Mouse (Mus musculus): ENCODE results near the gene Rnf149. TPM values are rescaled to one million over a fixed set of nuclear protein-coding genes. Genes with fewer than 3 reads are reported as not detected.
A peak's percentile ranks its signal among the peaks of the same experiment; 100 is the strongest.

Rnf149 gene
- polyA plus RNA-seq, 1 experiment from 2014 or later: 30.2 TPM

DNA sequence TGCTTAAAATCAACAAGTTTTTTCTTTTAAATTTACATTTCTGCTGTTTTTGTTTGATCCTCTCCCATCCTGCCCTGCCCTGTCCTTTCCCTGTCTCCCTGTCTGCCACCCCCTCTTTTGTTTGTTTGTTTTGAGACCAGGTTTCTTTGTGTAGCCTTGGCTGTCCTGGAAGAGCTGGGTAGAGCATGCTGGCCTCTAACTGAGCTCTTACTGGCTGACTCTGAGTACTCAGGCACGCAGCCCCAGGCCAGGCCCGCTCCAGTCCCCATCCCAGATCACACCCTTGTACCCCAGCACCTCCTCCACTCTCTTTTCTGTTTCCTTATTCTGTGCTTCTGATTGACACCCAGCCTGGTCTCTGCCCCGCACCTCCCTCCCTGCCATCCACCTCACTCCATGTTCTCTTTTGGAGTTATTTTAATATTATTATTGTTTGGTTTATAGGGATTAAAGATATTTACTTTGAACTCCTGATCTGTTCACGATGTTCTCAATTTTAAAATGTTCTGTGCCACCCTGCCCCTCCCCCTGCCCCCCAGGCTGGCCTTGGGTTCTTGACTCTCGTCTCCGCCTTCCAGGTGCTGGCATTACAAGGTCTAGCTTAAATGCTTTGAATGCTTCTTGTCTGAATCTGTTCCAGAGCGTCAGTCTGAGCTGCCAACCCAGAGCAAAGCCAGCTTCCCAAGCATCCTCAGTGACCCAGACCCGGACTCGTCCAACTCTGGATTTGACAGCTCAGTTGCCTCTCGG is 39.4 kb downstream of the Rnf149 start:
- TF ChIP-seq EP300 (optimal IDR thresholded peaks at IDR 0.05): no peak
- no peak for TF ChIP-seq CTCF (IDR thresholded peaks at IDR 0.05; ENCODE audit: low read depth)
- H3K27me3 ChIP-seq (ENCODE audit: control insufficient read depth, insufficient read depth, low read length): no peaks in the 10 kb centered on the region
- H3K36me3 ChIP-seq (ENCODE audit: control insufficient read depth, insufficient read depth, low read length): peaks cover 17% of the 10 kb centered on the region
- no peak overlapping the region for H3K4me3 ChIP-seq (ENCODE audit: low read depth, low read length)
- DNase-seq (ENCODE audit: low spot score) (no peak), ATAC-seq (ENCODE audit: low FRiP score, low TSS enrichment) (no peak)
- 66% methylated on average over 10 of the region's 10 CpGs for WGBS
- no peak overlapping the region for H3K27ac ChIP-seq (replicated peaks)
- H3K4me2 ChIP-seq (replicated peaks; ENCODE audit: low read depth): no peak overlapping the region
- H3K4me1 ChIP-seq (replicated peaks; ENCODE audit: control insufficient read depth, insufficient read depth): no peaks in the 10 kb centered on the region; the same call in 1 of the 2 replicates
- H3K9me3 ChIP-seq (ENCODE audit: control insufficient read depth, low read length): no peaks in the 10 kb centered on the region
- no peak overlapping the region for H3K9ac ChIP-seq (ENCODE audit: low read length)

- no peak for DNase-seq (ENCODE audit: low spot score)
- H3K27ac ChIP-seq (replicated peaks): no peak overlapping the region
- no peaks in the 10 kb centered on the region; the same call in 1 of the 2 replicates for H3K4me1 ChIP-seq (replicated peaks; ENCODE audit: control insufficient read depth, insufficient read depth)
- H3K27me3 ChIP-seq (ENCODE audit: control insufficient read depth, insufficient read depth, low read length): no peaks in the 10 kb centered on the region
- ATAC-seq (ENCODE audit: low FRiP score, low TSS enrichment): no peak
- H3K9me3 ChIP-seq (ENCODE audit: control insufficient read depth, low read length): no peaks in the 10 kb centered on the region
- TF ChIP-seq CTCF (IDR thresholded peaks at IDR 0.05; ENCODE audit: low read depth) (no peak), EP300 (optimal IDR thresholded peaks at IDR 0.05) (no peak)
- peaks cover 17% of the 10 kb centered on the region for H3K36me3 ChIP-seq (ENCODE audit: control insufficient read depth, insufficient read depth, low read length)
- 19% methylated on average over 7 of the region's 7 CpGs for WGBS
- H3K4me3 ChIP-seq (ENCODE audit: low read depth, low read length): peak overlapping the region; percentile 94
- H3K9ac ChIP-seq (ENCODE audit: low read length): peak overlapping the region; percentile 93
- peak overlapping the region; percentile 98 for H3K4me2 ChIP-seq (replicated peaks; ENCODE audit: low read depth)
These were observed 40.5 kb downstream of the Rnf149 start for GRCm38 (mm10) chr1:39536701-39537100.

- H3K9ac ChIP-seq (ENCODE audit: low read length): peak overlapping the region; percentile 93
- peak overlapping the region; percentile 98 for H3K4me2 ChIP-seq (replicated peaks; ENCODE audit: low read depth)
- no peaks in the 10 kb centered on the region for H3K9me3 ChIP-seq (ENCODE audit: control insufficient read depth, low read length)
- DNase-seq (ENCODE audit: low spot score) (peak; percentile 96), ATAC-seq (ENCODE audit: low FRiP score, low TSS enrichment) (peak; percentile 92)
- H3K27me3 ChIP-seq (ENCODE audit: control insufficient read depth, insufficient read depth, low read length): no peaks in the 10 kb centered on the region
- WGBS: under 1% methylated on average over 83 of the region's 100 CpGs
- H3K4me3 ChIP-seq (ENCODE audit: low read depth, low read length): peak overlapping the region; percentile 94
- peaks cover 13% of the 10 kb centered on the region for H3K36me3 ChIP-seq (ENCODE audit: control insufficient read depth, insufficient read depth, low read length)
- peak overlapping the region; percentile 96 for H3K27ac ChIP-seq (replicated peaks)
- TF ChIP-seq EP300 (optimal IDR thresholded peaks at IDR 0.05) (no peak), CTCF (IDR thresholded peaks at IDR 0.05; ENCODE audit: low read depth) (peak; percentile 34; the same call in 1 of the 2 replicates)
- no peaks in the 10 kb centered on the region; the same call in 1 of the 2 replicates for H3K4me1 ChIP-seq (replicated peaks; ENCODE audit: control insufficient read depth, insufficient read depth)
These were observed 41.5 kb downstream of the Rnf149 start for GRCm38 (mm10) chr1:39535515-39536311.

- H3K27me3 ChIP-seq (ENCODE audit: control insufficient read depth, insufficient read depth, low read length): no peaks in the 10 kb centered on the region
- H3K9ac ChIP-seq (ENCODE audit: low read length): peak within 1 kb of the TSS; percentile 93
- TF ChIP-seq CTCF (IDR thresholded peaks at IDR 0.05; ENCODE audit: low read depth) (no peak), EP300 (optimal IDR thresholded peaks at IDR 0.05) (no peak)
- peak within 1 kb of the TSS; percentile 94 for H3K4me3 ChIP-seq (ENCODE audit: low read depth, low read length)
- H3K36me3 ChIP-seq (ENCODE audit: control insufficient read depth, insufficient read depth, low read length): peaks cover 7% of the 10 kb centered on the region
- H3K4me2 ChIP-seq (replicated peaks; ENCODE audit: low read depth): peak within 1 kb of the TSS; percentile 98
- DNase-seq (ENCODE audit: low spot score) (no peak), ATAC-seq (ENCODE audit: low FRiP score, low TSS enrichment) (no peak)
- H3K9me3 ChIP-seq (ENCODE audit: control insufficient read depth, low read length): no peaks in the 10 kb centered on the region
- WGBS: 33% methylated on average over 13 of the region's 13 CpGs
- peak within 1 kb of the TSS; percentile 96 for H3K27ac ChIP-seq (replicated peaks)
- no peaks in the 10 kb centered on the region; the same call in 1 of the 2 replicates for H3K4me1 ChIP-seq (replicated peaks; ENCODE audit: control insufficient read depth, insufficient read depth)
These were observed 42.4 kb downstream of the Rnf149 start, which contains the start of gene Cnot11 for GRCm38 (mm10) chr1:39534831-39535230. Gene Cnot11, plus strand, starts transcription at chr1:39534992.

GRCm38 (mm10) chr1:39533917-39534316 is 43.3 kb downstream of the Rnf149 start:
- TF ChIP-seq EP300 (optimal IDR thresholded peaks at IDR 0.05) (no peak), CTCF (IDR thresholded peaks at IDR 0.05; ENCODE audit: low read depth) (no peak)
- H3K4me1 ChIP-seq (replicated peaks; ENCODE audit: control insufficient read depth, insufficient read depth): no peaks in the 10 kb centered on the region; the same call in 1 of the 2 replicates
- H3K4me3 ChIP-seq (ENCODE audit: low read depth, low read length): no peak overlapping the region
- peaks cover 4% of the 10 kb centered on the region for H3K36me3 ChIP-seq (ENCODE audit: control insufficient read depth, insufficient read depth, low read length)
- no peak for DNase-seq (ENCODE audit: low spot score)
- 37% methylated on average over 3 of the region's 3 CpGs for WGBS
- H3K4me2 ChIP-seq (replicated peaks; ENCODE audit: low read depth): no peak overlapping the region
- no peak overlapping the region for H3K27ac ChIP-seq (replicated peaks)
- no peaks in the 10 kb centered on the region for H3K27me3 ChIP-seq (ENCODE audit: control insufficient read depth, insufficient read depth, low read length)
- no peak overlapping the region for H3K9ac ChIP-seq (ENCODE audit: low read length)
- H3K9me3 ChIP-seq (ENCODE audit: control insufficient read depth, low read length): no peaks in the 10 kb centered on the region
- ATAC-seq (ENCODE audit: low FRiP score, low TSS enrichment): no peak
